Mouse (Mus musculus) CH12.LX (cell line): ENCODE results near the gene Cbll1. TPM values are rescaled to one million over a fixed set of nuclear protein-coding genes. Genes with fewer than 3 reads are reported as not detected.
A peak's percentile ranks its signal among the peaks of the same experiment; 100 is the strongest.

Experiments
- DNase-seq: peaks from one replicate; pipeline ENCODE4 v3.0.0-alpha.2; 2013; ENCODE audit errors: extremely low read depth
- H3K27ac ChIP-seq: 2 replicates; pipeline ENCODE4 v1.5.1; 2012; ENCODE audit warnings: low read depth, mild to moderate bottlenecking, control low read depth, moderate library complexity; ENCODE audit not compliant: insufficient read depth
- H3K27me3 ChIP-seq: replicated peaks from 2 replicates; pipeline ENCODE3; 2012; ENCODE audit warnings: inconsistent platforms
- H3K36me3 ChIP-seq, 2 experiments: replicated peaks in 1 of 2; 2 replicates each; pipeline versions ENCODE3 to v1.6.1; 2012; ENCODE audit warnings: inconsistent platforms in 1 of 2, low read length in 1 of 2, mild to moderate bottlenecking in 1 of 2, mixed read lengths in 1 of 2, moderate library complexity in 1 of 2; ENCODE audit not compliant: control insufficient read depth in 1 of 2, insufficient read depth in 1 of 2
- H3K4me1 ChIP-seq, 2 experiments: 2 replicates each; pipeline ENCODE4 v1.6.1; 2012; ENCODE audit warnings: inconsistent platforms in 1 of 2, moderate library complexity in 1 of 2; ENCODE audit not compliant: insufficient read depth in 2 of 2, control insufficient read depth in 1 of 2
- H3K4me2 ChIP-seq: 2 replicates; pipeline ENCODE4 v1.6.1; 2012; ENCODE audit warnings: low read depth, mild to moderate bottlenecking, control low read depth; ENCODE audit not compliant: poor library complexity, insufficient read depth, severe bottlenecking
- H3K4me3 ChIP-seq, 3 experiments: fragments of 150-350 bp in 1 of 3; sonication (generic) in 1 of 3; replicated peaks in 1 of 3; 2 replicates each; pipeline versions ENCODE3 to v1.5.1; 2011 to 2012; ENCODE audit warnings: low read depth in 2 of 3, low read length in 2 of 3, mild to moderate bottlenecking in 2 of 3, moderate library complexity in 2 of 3, control low read depth in 1 of 3, improper control_type of control experiment in 1 of 3, inconsistent platforms in 1 of 3, mixed read lengths in 1 of 3; ENCODE audit not compliant: poor library complexity in 1 of 3
- H3K79me2 ChIP-seq: replicated peaks from 2 replicates; pipeline ENCODE4 v1.6.1; 2012; ENCODE audit warnings: mild to moderate bottlenecking, moderate library complexity; ENCODE audit not compliant: control insufficient read depth, poor library complexity, insufficient read depth, severe bottlenecking; ENCODE audit errors: extremely low read depth
- H3K9ac ChIP-seq: 2 replicates; pipeline ENCODE4 v1.6.1; 2012; ENCODE audit warnings: low read depth, mild to moderate bottlenecking, control low read depth, moderate library complexity; ENCODE audit not compliant: insufficient read depth
- H3K9me3 ChIP-seq: replicated peaks from 2 replicates; pipeline ENCODE3; 2012; ENCODE audit warnings: low read length, inconsistent platforms, mixed read lengths
- BHLHE40 ChIP-seq: IDR thresholded peaks from 2 replicates; pipeline ENCODE4 v1.6.1; 2011; ENCODE audit warnings: mild to moderate bottlenecking, low read depth, low read length, improper control_type of control experiment
- CHD2 ChIP-seq: IDR thresholded peaks from 2 replicates; pipeline ENCODE4 v1.6.1; 2011; ENCODE audit warnings: low read length, improper control_type of control experiment
- E2F4 ChIP-seq: IDR thresholded peaks from 2 replicates; pipeline ENCODE4 v1.6.1; 2011; ENCODE audit warnings: low read depth, low read length, improper control_type of control experiment; ENCODE audit not compliant: insufficient replicate concordance
- ETS1 ChIP-seq: conservative IDR thresholded peaks from 2 replicates; pipeline ENCODE4 v1.6.1; 2012; ENCODE audit warnings: low read depth, mild to moderate bottlenecking, inconsistent platforms, low read length, improper control_type of control experiment, moderate library complexity
- HCFC1 ChIP-seq: IDR thresholded peaks from 2 replicates; pipeline ENCODE4 v1.6.1; 2012; ENCODE audit warnings: low read depth, mild to moderate bottlenecking, inconsistent platforms, low read length, improper control_type of control experiment
- IRF4 ChIP-seq: IDR thresholded peaks from 2 replicates; pipeline ENCODE4 v1.6.1; 2014; ENCODE audit warnings: low read depth, mild to moderate bottlenecking, inconsistent platforms, low read length, improper control_type of control experiment
- JUND ChIP-seq: conservative IDR thresholded peaks from 2 replicates; pipeline ENCODE4 v1.6.1; 2011; ENCODE audit warnings: low read depth, low read length, improper control_type of control experiment
- KAT2A ChIP-seq: IDR thresholded peaks from 2 replicates; pipeline ENCODE4 v1.6.1; 2012; ENCODE audit warnings: low read length, improper control_type of control experiment, inconsistent platforms; ENCODE audit not compliant: insufficient replicate concordance
- MAFK ChIP-seq: IDR thresholded peaks from 2 replicates; pipeline ENCODE4 v1.6.1; 2011; ENCODE audit warnings: low read length, improper control_type of control experiment; ENCODE audit not compliant: insufficient replicate concordance
- MYC ChIP-seq: IDR thresholded peaks from 2 replicates; pipeline ENCODE4 v1.6.1; 2011; ENCODE audit warnings: low read depth, mild to moderate bottlenecking, improper control_type of control experiment, low read length
- POLR2A ChIP-seq: IDR thresholded peaks from 2 replicates; pipeline ENCODE4 v1.6.1; 2011; ENCODE audit warnings: low read depth, mild to moderate bottlenecking, improper control_type of control experiment, low read length
- POLR2AphosphoS2 ChIP-seq: IDR thresholded peaks from 2 replicates; pipeline ENCODE4 v1.6.1; 2011; ENCODE audit warnings: low read depth, low read length, improper control_type of control experiment
- RCOR1 ChIP-seq: conservative IDR thresholded peaks from 2 replicates; pipeline ENCODE4 v1.6.1; 2012; ENCODE audit warnings: low read depth, mild to moderate bottlenecking, inconsistent platforms, low read length, improper control_type of control experiment
- SMC3 ChIP-seq: IDR thresholded peaks from 2 replicates; pipeline ENCODE4 v1.6.1; 2011; ENCODE audit warnings: low read depth, low read length, improper control_type of control experiment
- TCF12 ChIP-seq: IDR thresholded peaks from 2 replicates; pipeline ENCODE4 v1.6.1; 2014; ENCODE audit warnings: low read depth, mild to moderate bottlenecking, inconsistent platforms, low read length, improper control_type of control experiment
- dilution Hi-C: fragments of 300-500 bp; cut with MboI; formaldehyde crosslinking; loops from 2 replicates; pipeline ENCODE4 v1.14.3; 2020; ENCODE audit warnings: low sequenced_read_pairs; ENCODE audit not compliant: extremely low pct_unique_long_range_greater_than_20kb, extremely low pct_ligation_motif_present
- in situ Hi-C: fragments of 300-500 bp; cut with MboI; formaldehyde crosslinking; loops from 3 replicates; pipeline ENCODE4 v1.14.3; 2019; ENCODE audit warnings: low sequenced_read_pairs, low pct_ligation_motif_present, low pct_unique_long_range_greater_than_20kb, mixed read lengths
- polyA plus RNA-seq: library from polyadenylated mRNA; unstranded; fragments of >175 nt; gene quantifications from 2 replicates; pipeline ENCODE4 v1.2.1, GENCODE M21; 2012; ENCODE audit warnings: low read depth; ENCODE audit not compliant: insufficient read length
- total RNA-seq, 2 experiments: library from RNA; depleted of rRNA; stranded (reverse); fragments of 300-350 nt in 1 of 2; fragments of >200 nt in 1 of 2; gene quantifications; 2 replicates each; pipeline ENCODE4 v1.2.3; 2012 to 2014

Gene Cbll1
- total and polyA plus RNA-seq, 3 experiments, result 4.5 to 18.8 (median 5.2) TPM

DNA sequence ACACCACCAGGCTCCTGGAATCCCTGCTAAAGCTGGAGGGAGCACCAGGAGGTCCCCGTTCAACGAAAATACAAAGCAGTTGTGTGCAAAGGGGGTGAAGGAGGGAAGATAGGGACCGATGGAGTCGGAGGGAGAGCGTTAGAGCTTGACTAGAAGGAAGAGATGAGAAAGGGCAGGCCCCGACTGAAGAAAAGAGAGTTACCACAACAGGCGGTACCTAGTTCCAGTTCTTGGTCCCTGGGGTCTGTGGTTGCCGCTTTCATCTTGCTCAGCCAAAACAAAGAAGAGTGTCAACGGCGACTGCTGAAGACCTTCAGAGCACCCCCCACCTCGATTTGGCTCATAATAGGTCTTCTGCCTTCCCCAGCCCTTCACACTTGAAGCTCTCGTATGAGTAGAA lies 780 bp upstream of the Cbll1 start:
- dilution Hi-C loops (no loop called here), in situ Hi-C loops (loop anchor here (10.0 to 25.0 kb wide), 2 partner anchors 225 to 437 kb away; no protein-coding TSS in a partner anchor)
- H3K9ac ChIP-seq, result peak overlapping the region; percentile 77
- peaks cover 0 to 7% of the 10 kb centered on the region in 2 experiments for H3K36me3 ChIP-seq
- peaks cover 37% of the 10 kb centered on the region for H3K79me2 ChIP-seq
- H3K4me3 ChIP-seq, result peak overlapping the region; percentile 96 to 98 (median 96)
- 0 out of 2 replicates have a peak, but pooled peaks have one; percentile 18 for TF ChIP-seq IRF4
- no peak for TF ChIP-seq HCFC1
- peak; percentile 30; the same call in 1 of the 2 replicates for TF ChIP-seq TCF12
- H3K4me2 ChIP-seq, result peak overlapping the region; percentile 35
- no peaks in the 10 kb centered on the region for H3K9me3 ChIP-seq
- no peaks in the 10 kb centered on the region for H3K27me3 ChIP-seq
- peak overlapping the region; percentile 79 for H3K27ac ChIP-seq
- peak; percentile 81 for DNase-seq
- peaks cover 7 to 21% of the 10 kb centered on the region in 2 experiments for H3K4me1 ChIP-seq

DNA sequence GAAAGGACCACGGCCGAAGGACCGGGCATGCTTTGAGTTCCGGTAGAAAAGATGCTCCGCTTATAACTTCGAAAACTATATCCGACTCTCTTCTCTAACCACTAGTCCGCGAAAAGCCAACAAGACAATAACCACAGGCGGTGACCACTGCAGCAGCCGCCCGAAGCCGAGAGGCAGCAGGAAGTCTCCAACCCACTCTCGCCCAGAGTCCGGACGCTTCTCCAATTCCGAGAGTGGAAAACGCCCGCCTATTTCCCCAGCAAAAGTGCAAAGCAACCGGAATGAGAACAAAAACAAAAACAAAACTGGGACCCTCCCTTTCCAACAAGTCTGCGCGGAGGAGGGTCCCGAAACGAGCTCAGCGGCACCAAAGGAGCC lies 491 bp downstream of the Cbll1 start:
- in situ Hi-C loops, result no loop called here
- TF ChIP-seq KAT2A, result no peak
- TF ChIP-seq POLR2A, result no peak
- TF ChIP-seq RCOR1, result no peak
- no peak for TF ChIP-seq BHLHE40
- no peak for TF ChIP-seq POLR2AphosphoS2
- no peak for TF ChIP-seq MYC
- TF ChIP-seq ETS1, result no peak
- TF ChIP-seq TCF12, result no peak
- no peak for TF ChIP-seq E2F4
- TF ChIP-seq CHD2, result no peak
- TF ChIP-seq SMC3, result no peak
- TF ChIP-seq JUND, result no peak
- TF ChIP-seq MAFK, result no peak
- TF ChIP-seq, all 38 proteins: peak for 0

More for the DNA sequence above, 491 bp downstream of the Cbll1 start:
- Histone ChIP-seq H3K4me1 (peaks cover 7 to 21% of the 10 kb centered on the region in 2 experiments), H3K9me3 (no peaks in the 10 kb centered on the region), H3K27ac (0 out of 2 replicates have a peak overlapping the region, but pooled peaks have one; percentile 81), H3K9ac (peak overlapping the region; percentile 80), H3K4me2 (peak overlapping the region; percentile 96; the same call in 1 of the 2 replicates), H3K79me2 (peaks cover 41% of the 10 kb centered on the region), H3K27me3 (no peaks in the 10 kb centered on the region), H3K36me3 (peaks cover 3 to 15% of the 10 kb centered on the region in 2 experiments), H3K4me3 (peak overlapping the region; percentile 96 to 98 (median 96))
- dilution Hi-C loops, result no loop called here
- DNase-seq, result peak; percentile 25
